Mouse (Mus musculus): Measurements from ENCODE around the gene Sox6. TPM values are rescaled to one million over a fixed set of nuclear protein-coding genes. Genes with fewer than 3 reads are reported as not detected.

Sox6 gene
- polyA plus RNA-seq, 1 experiment from 2014 or later: 54.3 TPM

- no peak overlapping the region for H3K4me2 ChIP-seq
- ATAC-seq (ENCODE audit: insufficient number of reproducible peaks, low FRiP score, low TSS enrichment, low read depth): no peak
- no peak overlapping the region for H3K4me3 ChIP-seq
- no peaks in the 10 kb centered on the region for H3K27me3 ChIP-seq
- H3K36me3 ChIP-seq: no peaks in the 10 kb centered on the region
- no peak overlapping the region for H3K27ac ChIP-seq
- no peak overlapping the region for H3K9ac ChIP-seq
- H3K4me1 ChIP-seq: peaks cover 7% of the 10 kb centered on the region
- 77% methylated on average over 9 of the region's 9 CpGs for WGBS
- no peaks in the 10 kb centered on the region for H3K9me3 ChIP-seq
Observed at GRCm38 (mm10) chr7:115662121-115662520, 376.5 kb downstream of the Sox6 start.

GRCm38 (mm10) chr7:115646696-115647095 lies 391.9 kb downstream of the Sox6 start:
- Histone ChIP-seq H3K27ac (no peak overlapping the region), H3K9me3 (no peaks in the 10 kb centered on the region), H3K4me2 (no peak overlapping the region), H3K4me1 (peaks cover 15% of the 10 kb centered on the region; the same call in 1 of the 2 replicates), H3K36me3 (no peaks in the 10 kb centered on the region), H3K27me3 (no peaks in the 10 kb centered on the region), H3K9ac (no peak overlapping the region), H3K4me3 (no peak overlapping the region)
- ATAC-seq (ENCODE audit: insufficient number of reproducible peaks, low FRiP score, low TSS enrichment, low read depth): no peak

GRCm38 (mm10) chr7:115645971-115646447 lies 392.6 kb downstream of the Sox6 start:
- H3K9ac ChIP-seq: no peak overlapping the region
- no peaks in the 10 kb centered on the region for H3K9me3 ChIP-seq
- no peak for ATAC-seq (ENCODE audit: insufficient number of reproducible peaks, low FRiP score, low TSS enrichment, low read depth)
- peaks cover 15% of the 10 kb centered on the region; the same call in 1 of the 2 replicates for H3K4me1 ChIP-seq
- H3K4me3 ChIP-seq: no peak overlapping the region
- H3K27ac ChIP-seq: no peak overlapping the region
- no peaks in the 10 kb centered on the region for H3K27me3 ChIP-seq
- H3K4me2 ChIP-seq: no peak overlapping the region
- WGBS: 19% methylated on average over 5 of the region's 5 CpGs
- no peaks in the 10 kb centered on the region for H3K36me3 ChIP-seq

- Histone ChIP-seq H3K27ac (no peak overlapping the region), H3K4me3 (no peak overlapping the region), H3K9ac (no peak overlapping the region), H3K27me3 (no peaks in the 10 kb centered on the region), H3K4me1 (peaks cover 15% of the 10 kb centered on the region; the same call in 1 of the 2 replicates), H3K4me2 (no peak overlapping the region), H3K9me3 (no peaks in the 10 kb centered on the region), H3K36me3 (no peaks in the 10 kb centered on the region)
- 53% methylated on average over 1 of the region's 1 CpGs for WGBS
- ATAC-seq (ENCODE audit: insufficient number of reproducible peaks, low FRiP score, low TSS enrichment, low read depth): no peak
Observed at GRCm38 (mm10) chr7:115645272-115645970, 393.2 kb downstream of the Sox6 start.

- Histone ChIP-seq H3K27me3 (no peaks in the 10 kb centered on the region), H3K9ac (no peak overlapping the region), H3K4me1 (peaks cover 13% of the 10 kb centered on the region; the same call in 1 of the 2 replicates), H3K9me3 (no peaks in the 10 kb centered on the region), H3K4me3 (no peak overlapping the region), H3K36me3 (no peaks in the 10 kb centered on the region), H3K4me2 (no peak overlapping the region), H3K27ac (no peak overlapping the region)
- WGBS: 38% methylated on average over 3 of the region's 3 CpGs
- no peak for ATAC-seq (ENCODE audit: insufficient number of reproducible peaks, low FRiP score, low TSS enrichment, low read depth)
Observed at GRCm38 (mm10) chr7:115630691-115631090, 407.9 kb downstream of the Sox6 start.

- H3K27me3 ChIP-seq: no peaks in the 10 kb centered on the region
- no peak overlapping the region for H3K27ac ChIP-seq
- no peaks in the 10 kb centered on the region for H3K9me3 ChIP-seq
- 71% methylated on average over 4 of the region's 4 CpGs for WGBS
- peaks cover 16% of the 10 kb centered on the region; the same call in 1 of the 2 replicates for H3K4me1 ChIP-seq
- H3K4me2 ChIP-seq: no peak overlapping the region
- ATAC-seq (ENCODE audit: insufficient number of reproducible peaks, low FRiP score, low TSS enrichment, low read depth): no peak
- no peak overlapping the region for H3K9ac ChIP-seq
- H3K36me3 ChIP-seq: no peaks in the 10 kb centered on the region
- no peak overlapping the region for H3K4me3 ChIP-seq
Observed at GRCm38 (mm10) chr7:115630287-115630686, 408.3 kb downstream of the Sox6 start.

GRCm38 (mm10) chr7:115628766-115629165 lies 409.8 kb downstream of the Sox6 start:
- ATAC-seq (ENCODE audit: insufficient number of reproducible peaks, low FRiP score, low TSS enrichment, low read depth): no peak
- Histone ChIP-seq H3K36me3 (no peaks in the 10 kb centered on the region), H3K9ac (no peak overlapping the region), H3K27ac (no peak overlapping the region), H3K27me3 (no peaks in the 10 kb centered on the region), H3K9me3 (no peaks in the 10 kb centered on the region), H3K4me1 (peaks cover 24% of the 10 kb centered on the region; the same call in 1 of the 2 replicates), H3K4me2 (no peak overlapping the region), H3K4me3 (no peak overlapping the region)
- 82% methylated on average over 1 of the region's 1 CpGs for WGBS

GRCm38 (mm10) chr7:115625956-115626355 lies 412.6 kb downstream of the Sox6 start:
- Histone ChIP-seq H3K9me3 (no peaks in the 10 kb centered on the region), H3K36me3 (no peaks in the 10 kb centered on the region), H3K27ac (peak overlapping the region; percentile 65; the same call in 1 of the 2 replicates), H3K27me3 (no peaks in the 10 kb centered on the region), H3K4me3 (no peak overlapping the region), H3K4me1 (peaks cover 25% of the 10 kb centered on the region; the same call in 1 of the 2 replicates), H3K4me2 (no peak overlapping the region), H3K9ac (no peak overlapping the region)
- 34% methylated on average over 4 of the region's 4 CpGs for WGBS
- ATAC-seq (ENCODE audit: insufficient number of reproducible peaks, low FRiP score, low TSS enrichment, low read depth): no peak

- Histone ChIP-seq H3K4me2 (no peak overlapping the region), H3K9me3 (no peaks in the 10 kb centered on the region), H3K4me1 (peaks cover 23% of the 10 kb centered on the region; the same call in 1 of the 2 replicates), H3K4me3 (no peak overlapping the region), H3K36me3 (no peaks in the 10 kb centered on the region), H3K9ac (no peak overlapping the region), H3K27me3 (no peaks in the 10 kb centered on the region), H3K27ac (peak overlapping the region; percentile 71)
- no peak for ATAC-seq (ENCODE audit: insufficient number of reproducible peaks, low FRiP score, low TSS enrichment, low read depth)
- WGBS: 28% methylated on average over 8 of the region's 8 CpGs
Observed at GRCm38 (mm10) chr7:115624907-115625552, 413.6 kb downstream of the Sox6 start.

- H3K4me3 ChIP-seq: no peak overlapping the region
- H3K27me3 ChIP-seq: no peaks in the 10 kb centered on the region
- H3K4me1 ChIP-seq: peaks cover 23% of the 10 kb centered on the region; the same call in 1 of the 2 replicates
- H3K4me2 ChIP-seq: no peak overlapping the region
- no peaks in the 10 kb centered on the region for H3K36me3 ChIP-seq
- no peaks in the 10 kb centered on the region for H3K9me3 ChIP-seq
- H3K27ac ChIP-seq: peak overlapping the region; percentile 71
- no peak overlapping the region for H3K9ac ChIP-seq
- WGBS: 55% methylated on average over 5 of the region's 5 CpGs
- no peak for ATAC-seq (ENCODE audit: insufficient number of reproducible peaks, low FRiP score, low TSS enrichment, low read depth)
Observed at GRCm38 (mm10) chr7:115624451-115624850, 414.1 kb downstream of the Sox6 start.

- Histone ChIP-seq H3K4me3 (no peak overlapping the region), H3K4me1 (no peaks in the 10 kb centered on the region)
- no peak for ATAC-seq (ENCODE audit: insufficient number of reproducible peaks, low FRiP score, low TSS enrichment, low read depth)
Observed at GRCm38 (mm10) chr7:115615697-115616237, 422.8 kb downstream of the Sox6 start.

GRCm38 (mm10) chr7:115607485-115607884 lies 431.1 kb downstream of the Sox6 start:
- Histone ChIP-seq H3K27ac (no peak overlapping the region), H3K36me3 (no peaks in the 10 kb centered on the region), H3K4me1 (no peaks in the 10 kb centered on the region), H3K27me3 (no peaks in the 10 kb centered on the region; the same call in 1 of the 2 replicates), H3K4me2 (no peak overlapping the region), H3K9ac (no peak overlapping the region), H3K4me3 (no peak overlapping the region), H3K9me3 (no peaks in the 10 kb centered on the region)
- 96% methylated on average over 1 of the region's 1 CpGs for WGBS
- no peak for ATAC-seq (ENCODE audit: insufficient number of reproducible peaks, low FRiP score, low TSS enrichment, low read depth)

More at GRCm38 (mm10) chr7:115615697-115616237, 422.8 kb downstream of the Sox6 start:
- Histone ChIP-seq H3K36me3 (no peaks in the 10 kb centered on the region), H3K9ac (no peak overlapping the region), H3K9me3 (no peaks in the 10 kb centered on the region), H3K4me2 (0 out of 2 replicates have a peak overlapping the region, but pooled peaks have one; percentile 13), H3K27me3 (no peaks in the 10 kb centered on the region), H3K27ac (peak overlapping the region; percentile 54)
- 37% methylated on average over 10 of the region's 10 CpGs for WGBS

Measured in limb, embryonic 15.5 days (tissue).